Mouse (Mus musculus) cerebellum, adult 9-10 months (tissue): ENCODE measurements around the gene Lrrc36.
A peak's percentile ranks its signal among the peaks of the same experiment; 100 is the strongest.

Source experiments
- DNase-seq: peaks from one replicate; pipeline ENCODE4 v3.0.0; 2022

Lrrc36 gene

GRCm38 (mm10) chr8:105433021-105433420 is 19.6 kb downstream of the Lrrc36 start:
- no peak for DNase-seq

GRCm38 (mm10) chr8:105433511-105433910 is 20.1 kb downstream of the Lrrc36 start:
- DNase-seq: no peak

- DNase-seq: no peak
These were observed 20.8 kb downstream of the Lrrc36 start for GRCm38 (mm10) chr8:105434136-105434535.

GRCm38 (mm10) chr8:105436218-105436617 is 22.8 kb downstream of the Lrrc36 start:
- no peak for DNase-seq

- DNase-seq: no peak
These were observed 23.8 kb downstream of the Lrrc36 start for GRCm38 (mm10) chr8:105437078-105437748.

GRCm38 (mm10) chr8:105438865-105439264 is 25.5 kb downstream of the Lrrc36 start:
- no peak for DNase-seq

GRCm38 (mm10) chr8:105441433-105441832 is 28.1 kb downstream of the Lrrc36 start:
- no peak for DNase-seq

GRCm38 (mm10) chr8:105442661-105443060 is 29.3 kb downstream of the Lrrc36 start:
- DNase-seq: no peak

GRCm38 (mm10) chr8:105445296-105446126 is 32.1 kb downstream of the Lrrc36 start:
- no peak for DNase-seq

GRCm38 (mm10) chr8:105446127-105446552 is 32.8 kb downstream of the Lrrc36 start:
- DNase-seq: no peak

- no peak for DNase-seq
These were observed 34.8 kb downstream of the Lrrc36 start for GRCm38 (mm10) chr8:105448188-105448587.

GRCm38 (mm10) chr8:105448596-105448995 is 35.2 kb downstream of the Lrrc36 start:
- no peak for DNase-seq

GRCm38 (mm10) chr8:105450977-105451376 is 37.6 kb downstream of the Lrrc36 start:
- DNase-seq: no peak

GRCm38 (mm10) chr8:105451903-105452603 is 38.7 kb downstream of the Lrrc36 start:
- no peak for DNase-seq

GRCm38 (mm10) chr8:105453296-105453695 is 39.9 kb downstream of the Lrrc36 start:
- no peak for DNase-seq

GRCm38 (mm10) chr8:105454088-105454487 is 40.7 kb downstream of the Lrrc36 start:
- no peak for DNase-seq

- DNase-seq: no peak
These were observed 41.8 kb downstream of the Lrrc36 start for GRCm38 (mm10) chr8:105455218-105455617.

GRCm38 (mm10) chr8:105461085-105461803 is 47.9 kb downstream of the Lrrc36 start:
- no peak for DNase-seq

- no peak for DNase-seq
These were observed 51.2 kb downstream of the Lrrc36 start for GRCm38 (mm10) chr8:105464595-105464994.

- DNase-seq: no peak
These were observed 52.9 kb downstream of the Lrrc36 start for GRCm38 (mm10) chr8:105466246-105466645.

GRCm38 (mm10) chr8:105466700-105467291 is 53.4 kb downstream of the Lrrc36 start:
- DNase-seq: peak; percentile 95

GRCm38 (mm10) chr8:105467396-105467985 is 54.1 kb downstream of the Lrrc36 start:
- DNase-seq: peak; percentile 72
